Mouse (Mus musculus): Measurements from ENCODE around the gene Rps25. TPM values are rescaled to one million over a fixed set of nuclear protein-coding genes. Genes with fewer than 3 reads are reported as not detected.

Gene Rps25
- polyA plus RNA-seq, 1 experiment from 2014 or later, result 2,228 TPM

- 87% methylated on average over 13 of the region's 13 CpGs for WGBS
- Histone ChIP-seq H3K9me3 (ENCODE audit: control insufficient read depth, low read length) (no peaks in the 10 kb centered on the region), H3K4me1 (replicated peaks; ENCODE audit: control insufficient read depth, insufficient read depth) (peaks cover 3% of the 10 kb centered on the region; the same call in 1 of the 2 replicates), H3K4me2 (replicated peaks; ENCODE audit: low read depth) (no peak overlapping the region), H3K27ac (replicated peaks) (no peak overlapping the region), H3K36me3 (ENCODE audit: control insufficient read depth, insufficient read depth, low read length) (peaks cover 41% of the 10 kb centered on the region), H3K9ac (ENCODE audit: low read length) (no peak overlapping the region), H3K4me3 (ENCODE audit: low read depth, low read length) (no peak overlapping the region), H3K27me3 (ENCODE audit: control insufficient read depth, insufficient read depth, low read length) (no peaks in the 10 kb centered on the region)
- TF ChIP-seq CTCF (IDR thresholded peaks at IDR 0.05; ENCODE audit: low read depth), result no peak
- TF ChIP-seq EP300 (optimal IDR thresholded peaks at IDR 0.05), result no peak
- ATAC-seq (ENCODE audit: low FRiP score, low TSS enrichment) (no peak), DNase-seq (ENCODE audit: low spot score) (no peak)
Observed at GRCm38 (mm10) chr9:44384596-44384995, 22.3 kb upstream of the Rps25 start.

DNA sequence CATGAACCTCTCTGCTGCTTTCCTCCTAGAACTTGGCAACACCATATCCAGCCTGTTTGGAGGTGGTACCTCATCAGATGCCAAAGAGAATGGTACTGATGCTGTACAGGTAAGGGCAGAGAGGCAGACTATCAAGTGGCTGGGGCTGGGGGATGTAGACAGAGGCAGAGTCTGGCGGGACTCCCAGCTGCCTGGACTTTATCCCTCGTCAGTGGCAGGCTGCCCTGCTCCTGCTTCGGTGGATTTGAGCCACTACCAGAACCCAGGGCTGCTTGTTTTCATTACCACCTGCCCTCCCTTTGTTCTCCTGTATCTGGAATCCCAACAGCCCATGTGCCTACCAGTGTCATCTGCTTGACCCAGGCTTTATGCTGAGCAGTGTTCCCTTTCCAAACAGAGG, 19.7 kb upstream of the Rps25 start:
- peaks cover 35% of the 10 kb centered on the region for H3K36me3 ChIP-seq (ENCODE audit: control insufficient read depth, insufficient read depth, low read length)

DNA sequence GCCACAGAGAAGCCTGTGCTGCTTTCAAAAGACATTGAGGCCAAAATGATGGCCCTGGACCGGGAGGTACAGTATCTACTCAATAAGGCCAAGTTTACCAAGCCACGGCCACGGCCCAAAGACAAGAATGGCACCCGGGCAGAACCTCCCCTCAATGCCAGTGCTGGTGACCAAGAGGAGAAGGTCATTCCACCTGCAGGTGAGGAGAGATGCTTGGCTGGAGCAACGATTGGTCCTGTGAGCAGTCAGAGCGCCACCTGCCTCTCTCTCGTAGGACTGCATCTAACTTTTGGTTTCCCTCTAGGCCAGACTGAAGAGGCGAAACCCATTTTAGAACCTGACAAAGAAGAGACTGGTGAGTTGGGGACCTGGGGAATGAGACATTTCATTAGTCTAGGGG, 17.7 kb upstream of the Rps25 start:
- 60% methylated on average over 8 of the region's 8 CpGs for WGBS
- Histone ChIP-seq H3K36me3 (ENCODE audit: control insufficient read depth, insufficient read depth, low read length) (peaks cover 28% of the 10 kb centered on the region), H3K4me1 (replicated peaks; ENCODE audit: control insufficient read depth, insufficient read depth) (no peaks in the 10 kb centered on the region), H3K4me3 (ENCODE audit: low read depth, low read length) (no peak overlapping the region), H3K27me3 (ENCODE audit: control insufficient read depth, insufficient read depth, low read length) (no peaks in the 10 kb centered on the region), H3K9me3 (ENCODE audit: control insufficient read depth, low read length) (no peaks in the 10 kb centered on the region), H3K4me2 (replicated peaks; ENCODE audit: low read depth) (no peak overlapping the region), H3K9ac (ENCODE audit: low read length) (no peak overlapping the region), H3K27ac (replicated peaks) (no peak overlapping the region)
- DNase-seq (ENCODE audit: low spot score) (peak; percentile 61), ATAC-seq (ENCODE audit: low FRiP score, low TSS enrichment) (0 out of 2 replicates have a peak, but pooled peaks have one; percentile 9)
- TF ChIP-seq CTCF (IDR thresholded peaks at IDR 0.05; ENCODE audit: low read depth), result peak; percentile 80
- TF ChIP-seq EP300 (optimal IDR thresholded peaks at IDR 0.05), result no peak

More for the DNA sequence above, 19.7 kb upstream of the Rps25 start:
- Histone ChIP-seq H3K4me3 (ENCODE audit: low read depth, low read length) (no peak overlapping the region), H3K4me2 (replicated peaks; ENCODE audit: low read depth) (no peak overlapping the region), H3K9me3 (ENCODE audit: control insufficient read depth, low read length) (no peaks in the 10 kb centered on the region), H3K27ac (replicated peaks) (no peak overlapping the region), H3K4me1 (replicated peaks; ENCODE audit: control insufficient read depth, insufficient read depth) (no peaks in the 10 kb centered on the region), H3K27me3 (ENCODE audit: control insufficient read depth, insufficient read depth, low read length) (no peaks in the 10 kb centered on the region), H3K9ac (ENCODE audit: low read length) (no peak overlapping the region)
- DNase-seq (ENCODE audit: low spot score) (no peak), ATAC-seq (ENCODE audit: low FRiP score, low TSS enrichment) (no peak)
- no peak for TF ChIP-seq CTCF (IDR thresholded peaks at IDR 0.05; ENCODE audit: low read depth)
- WGBS, result 60% methylated on average over 3 of the region's 3 CpGs

GRCm38 (mm10) chr9:44391466-44391865, 15.5 kb upstream of the Rps25 start:
- peak; percentile 77 for DNase-seq (ENCODE audit: low spot score)
- no peak overlapping the region for H3K4me2 ChIP-seq (replicated peaks; ENCODE audit: low read depth)
- peaks cover 10% of the 10 kb centered on the region; the same call in 1 of the 2 replicates for H3K36me3 ChIP-seq (ENCODE audit: control insufficient read depth, insufficient read depth, low read length)
- H3K4me3 ChIP-seq (ENCODE audit: low read depth, low read length), result no peak overlapping the region
- no peaks in the 10 kb centered on the region for H3K9me3 ChIP-seq (ENCODE audit: control insufficient read depth, low read length)
- no peak overlapping the region for H3K27ac ChIP-seq (replicated peaks)
- H3K27me3 ChIP-seq (ENCODE audit: control insufficient read depth, insufficient read depth, low read length), result no peaks in the 10 kb centered on the region
- H3K9ac ChIP-seq (ENCODE audit: low read length), result no peak overlapping the region
- peak; percentile 33 for ATAC-seq (ENCODE audit: low FRiP score, low TSS enrichment)
- TF ChIP-seq EP300 (optimal IDR thresholded peaks at IDR 0.05) (no peak), CTCF (IDR thresholded peaks at IDR 0.05; ENCODE audit: low read depth) (peak; percentile 90)
- WGBS, result 29% methylated on average over 4 of the region's 4 CpGs
- H3K4me1 ChIP-seq (replicated peaks; ENCODE audit: control insufficient read depth, insufficient read depth), result no peaks in the 10 kb centered on the region

DNA sequence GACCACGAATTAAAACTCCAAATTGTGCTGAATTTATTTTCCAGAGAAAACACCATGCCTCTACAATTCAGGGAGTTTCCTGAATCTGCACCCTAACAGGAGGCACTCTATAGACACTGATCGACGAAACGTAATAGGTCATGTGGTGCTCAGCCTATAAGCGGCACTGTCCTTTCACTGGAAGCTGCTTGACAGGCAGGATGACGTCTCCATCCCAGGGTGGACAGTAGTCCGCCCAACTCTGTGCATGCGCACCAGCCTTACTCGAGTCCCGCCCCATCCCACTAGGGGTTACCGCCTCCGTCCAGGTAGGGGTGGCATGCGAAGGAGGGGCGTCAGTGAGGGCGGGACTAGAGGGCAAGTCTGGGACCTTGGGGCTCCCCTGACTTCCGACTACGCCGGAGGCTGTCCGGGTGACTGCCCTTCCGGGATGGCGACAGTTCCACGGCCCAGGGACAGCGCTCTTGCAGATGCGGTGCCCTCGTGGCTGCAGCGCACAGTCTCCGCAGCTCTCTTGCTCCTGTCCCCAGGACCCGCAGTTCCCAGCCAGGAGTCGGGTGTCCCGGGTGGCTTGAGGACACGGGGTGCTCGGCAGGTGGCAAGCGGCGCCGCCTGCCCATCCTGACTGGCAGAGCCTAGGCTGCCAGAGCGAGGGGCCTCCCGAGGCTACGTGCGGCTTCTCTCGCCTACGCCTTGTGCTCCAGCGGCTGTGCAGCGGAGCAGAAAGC, 10.1 kb upstream of the Rps25 start, which contains the start of gene Slc37a4:
TSS of gene Slc37a4 (plus strand) at position 169 of the 728 bp plus-strand sequence.
- peak within 1 kb of the TSS; percentile 93 for H3K4me2 ChIP-seq (replicated peaks; ENCODE audit: low read depth)
- H3K9ac ChIP-seq (ENCODE audit: low read length), result peak within 1 kb of the TSS; percentile 73

GRCm38 (mm10) chr9:44398087-44398486, 8.9 kb upstream of the Rps25 start:
- H3K4me3 ChIP-seq (ENCODE audit: low read depth, low read length), result no peak overlapping the region
- ATAC-seq (ENCODE audit: low FRiP score, low TSS enrichment) (no peak), DNase-seq (ENCODE audit: low spot score) (peak; percentile 37)
- peak overlapping the region; percentile 93 for H3K4me2 ChIP-seq (replicated peaks; ENCODE audit: low read depth)
- no peaks in the 10 kb centered on the region for H3K27me3 ChIP-seq (ENCODE audit: control insufficient read depth, insufficient read depth, low read length)
- no peaks in the 10 kb centered on the region for H3K4me1 ChIP-seq (replicated peaks; ENCODE audit: control insufficient read depth, insufficient read depth)
- H3K36me3 ChIP-seq (ENCODE audit: control insufficient read depth, insufficient read depth, low read length), result peaks cover 16% of the 10 kb centered on the region
- no peaks in the 10 kb centered on the region for H3K9me3 ChIP-seq (ENCODE audit: control insufficient read depth, low read length)
- peak overlapping the region; percentile 41; the same call in 1 of the 2 replicates for H3K27ac ChIP-seq (replicated peaks)
- TF ChIP-seq CTCF (IDR thresholded peaks at IDR 0.05; ENCODE audit: low read depth) (no peak), EP300 (optimal IDR thresholded peaks at IDR 0.05) (no peak)
- 28% methylated on average over 4 of the region's 4 CpGs for WGBS
- H3K9ac ChIP-seq (ENCODE audit: low read length), result no peak overlapping the region; the same call in 1 of the 2 replicates

More for the DNA sequence above, 10.1 kb upstream of the Rps25 start, which contains the start of gene Slc37a4:
- H3K4me1 ChIP-seq (replicated peaks; ENCODE audit: control insufficient read depth, insufficient read depth), result no peaks in the 10 kb centered on the region
- H3K9me3 ChIP-seq (ENCODE audit: control insufficient read depth, low read length), result no peaks in the 10 kb centered on the region
- TF ChIP-seq CTCF (IDR thresholded peaks at IDR 0.05; ENCODE audit: low read depth), result peak; percentile 37
- TF ChIP-seq EP300 (optimal IDR thresholded peaks at IDR 0.05), result no peak
- peak within 1 kb of the TSS; percentile 74 for H3K4me3 ChIP-seq (ENCODE audit: low read depth, low read length)
- DNase-seq (ENCODE audit: low spot score) (peak; percentile 98), ATAC-seq (ENCODE audit: low FRiP score, low TSS enrichment) (peak; percentile 98)
- under 1% methylated on average over 42 of the region's 43 CpGs for WGBS
- peak within 1 kb of the TSS; percentile 85 for H3K27ac ChIP-seq (replicated peaks)
- peaks cover 10% of the 10 kb centered on the region for H3K36me3 ChIP-seq (ENCODE audit: control insufficient read depth, insufficient read depth, low read length)
- H3K27me3 ChIP-seq (ENCODE audit: control insufficient read depth, insufficient read depth, low read length), result no peaks in the 10 kb centered on the region
